Mouse (Mus musculus) lung, postnatal 0 days (tissue): Measurements from ENCODE around the gene Vav3.

ENCODE experiments used
- CTCF ChIP-seq: IDR thresholded peaks from 2 replicates; pipeline ENCODE4 v1.5.1; 2016; ENCODE audit warnings: antibody characterized with exemption, mild to moderate bottlenecking
- EP300 ChIP-seq: IDR thresholded peaks from 2 replicates; pipeline ENCODE4 v1.6.1; 2016; ENCODE audit warnings: antibody characterized with exemption, mild to moderate bottlenecking, control low read depth

- TF ChIP-seq EP300 (0 out of 2 replicates have a peak, but pooled peaks have one; percentile 5), CTCF (no peak)
These were observed 12.2 kb downstream of the Vav3 start for GRCm38 (mm10) chr3:109352690-109353089.
